Mouse (Mus musculus): ENCODE data around the gene Cfl2.
A peak's percentile ranks its signal among the peaks of the same experiment; 100 is the strongest.

Gene Cfl2

GRCm38 (mm10) chr12:54830574-54830973 lies 32.1 kb downstream of the Cfl2 start:
- DNase-seq (ENCODE audit: low read depth, low spot score) = peak; percentile 80

DNA sequence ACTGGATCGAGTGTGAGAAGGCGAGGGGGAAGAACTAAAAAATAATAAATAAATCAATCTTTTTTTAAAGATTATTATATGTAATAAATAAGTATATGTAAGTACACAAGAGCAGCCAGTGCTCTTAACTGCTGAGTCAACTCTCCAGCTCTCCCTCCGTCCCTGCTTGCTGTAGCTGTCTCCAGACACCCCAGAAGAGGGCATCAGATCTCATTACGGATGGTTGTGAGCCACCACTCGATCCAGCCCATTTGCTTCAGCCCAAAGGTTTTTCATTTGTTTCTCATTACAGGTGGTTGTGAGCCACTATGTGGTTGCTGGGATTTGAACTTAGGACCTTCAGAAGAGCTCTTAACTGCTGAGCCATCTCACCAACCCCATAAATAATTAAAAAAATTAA lies 32.8 kb downstream of the Cfl2 start:
- DNase-seq (ENCODE audit: low read depth, low spot score) = no peak

DNA sequence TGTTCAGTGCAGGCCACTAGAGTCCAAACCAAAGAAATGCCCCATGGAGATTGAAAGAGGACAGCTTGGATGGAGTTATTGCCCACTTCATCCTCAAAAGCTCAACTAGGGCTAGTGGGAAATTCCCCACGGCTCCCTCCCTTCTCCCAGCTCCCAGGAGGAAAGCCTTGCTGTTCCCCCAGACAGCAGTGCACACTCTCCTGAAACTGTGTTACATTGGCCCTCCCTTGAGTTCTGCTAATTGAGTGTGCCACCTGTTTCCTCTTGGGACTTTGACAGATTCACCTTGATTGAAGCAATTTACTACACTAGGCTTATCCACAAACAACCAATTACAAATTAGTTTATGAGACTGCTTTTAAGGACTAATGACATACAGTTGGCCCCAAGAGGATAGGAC lies 34.6 kb downstream of the Cfl2 start:
- DNase-seq (ENCODE audit: low read depth, low spot score) = no peak

GRCm38 (mm10) chr12:54825202-54825601 lies 37.5 kb downstream of the Cfl2 start:
- peak; percentile 75 for DNase-seq (ENCODE audit: low read depth, low spot score)

DNA sequence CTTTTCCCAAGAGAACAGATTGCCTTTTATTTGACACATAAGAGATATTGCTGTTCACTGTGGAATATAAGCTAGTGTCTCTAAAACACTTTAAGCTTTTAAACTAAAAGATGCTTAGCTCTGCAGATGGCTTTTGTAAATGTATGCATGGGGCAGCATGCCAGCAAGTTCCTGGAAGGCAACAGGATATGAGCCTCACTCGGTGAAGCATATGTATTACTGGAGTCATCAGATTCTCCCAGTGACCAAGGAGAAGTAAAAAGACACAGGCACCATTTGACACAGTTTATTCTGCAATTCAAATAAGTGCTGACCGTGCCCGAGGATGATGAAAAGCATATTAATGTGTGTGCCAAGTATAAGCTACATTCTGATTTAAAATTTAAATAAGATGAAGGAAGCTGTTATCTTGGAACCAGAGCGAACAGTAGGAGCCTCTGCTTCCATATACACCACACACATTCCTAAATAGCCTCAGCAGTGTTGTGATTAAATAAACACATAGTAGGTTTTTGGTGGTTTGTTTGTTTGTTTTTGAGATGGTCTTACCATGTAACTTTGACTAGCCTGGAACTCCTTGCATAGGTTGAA lies 39.7 kb downstream of the Cfl2 start:
- DNase-seq (ENCODE audit: low read depth, low spot score) = no peak

GRCm38 (mm10) chr12:54820684-54821161 lies 42.0 kb downstream of the Cfl2 start:
- no peak for DNase-seq (ENCODE audit: low read depth, low spot score)

GRCm38 (mm10) chr12:54819181-54819935 lies 43.3 kb downstream of the Cfl2 start:
- no peak for DNase-seq (ENCODE audit: low read depth, low spot score)

DNA sequence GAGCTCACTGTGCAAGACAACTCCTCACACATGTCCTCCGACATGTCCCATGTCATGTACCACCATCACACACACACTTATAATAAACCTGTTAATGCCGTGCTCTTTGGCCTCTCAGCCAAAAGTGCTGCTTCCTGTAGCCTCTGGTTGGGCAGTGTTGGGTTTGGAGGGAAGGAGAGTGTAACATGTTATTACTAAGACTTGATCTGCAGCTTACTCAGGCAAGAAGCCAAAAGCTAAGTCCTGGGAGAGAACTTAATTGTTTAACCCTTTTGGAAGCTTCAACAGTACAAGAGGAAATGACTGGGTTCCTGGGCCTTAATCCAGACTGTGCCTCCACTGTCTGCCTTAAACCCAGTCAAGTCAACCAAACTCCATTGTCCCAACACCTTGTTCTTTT lies 52.5 kb downstream of the Cfl2 start:
- no peak for DNase-seq (ENCODE audit: low read depth, low spot score)

Measured in ZHBTc4 (cell line).